Mouse (Mus musculus): ENCODE measurements at regions not wholly inside any gene's neighbourhood (a gene's known extent, or its start where the extent isn't known, plus 50 kb on each side); places are given as distances from the start of the nearest gene placed in this dataset.

- no peaks in the 10 kb centered on the region for H3K36me3 ChIP-seq
- no peaks in the 10 kb centered on the region for H3K4me1 ChIP-seq (replicated peaks)
- no peak overlapping the region for H3K9ac ChIP-seq
- H3K4me2 ChIP-seq: no peak overlapping the region
- no peaks in the 10 kb centered on the region for H3K27me3 ChIP-seq
- H3K4me3 ChIP-seq: no peak overlapping the region
- no peak overlapping the region for H3K27ac ChIP-seq (replicated peaks)
- ATAC-seq (ENCODE audit: low FRiP score, low read depth): no peak
- H3K9me3 ChIP-seq: no peaks in the 10 kb centered on the region
- WGBS: 79% methylated on average over 1 of the region's 1 CpGs
These were observed 74.0 kb downstream of the Adamts15 start for GRCm38 (mm10) chr9:30848249-30848648.

DNA sequence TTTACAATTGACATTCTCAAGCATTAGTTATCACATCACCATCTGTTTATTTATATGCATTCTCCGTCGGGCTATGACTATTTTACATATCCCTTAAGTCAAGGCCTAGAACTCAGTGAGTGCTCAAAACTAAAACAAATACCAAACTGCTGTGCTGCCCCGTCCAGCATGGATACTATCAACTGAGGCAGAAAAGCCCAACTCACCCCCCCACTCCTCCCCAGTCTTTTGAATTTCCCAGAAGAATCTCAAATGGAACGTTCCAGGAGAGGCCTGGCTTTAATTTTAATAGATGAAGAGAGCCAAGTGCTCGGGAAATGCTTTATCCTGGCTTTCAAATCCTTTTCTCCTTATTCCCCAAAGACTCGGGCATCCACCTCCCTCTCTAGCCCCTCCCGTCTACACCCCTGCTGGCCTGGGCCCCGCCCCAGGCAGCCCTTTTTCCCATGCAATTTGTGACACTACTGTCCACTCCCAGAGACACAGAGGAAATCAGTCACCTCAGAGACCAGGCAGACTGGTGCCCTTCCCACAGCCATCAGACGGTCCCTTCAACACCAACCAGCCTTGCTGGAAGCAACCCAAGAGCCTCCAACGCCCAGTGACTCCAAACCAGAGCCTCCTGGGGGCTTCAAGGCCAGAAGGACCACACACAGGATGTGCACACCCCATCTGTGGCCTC lies 76.5 kb downstream of the Adamts15 start:
- H3K9ac ChIP-seq: no peak overlapping the region
- ATAC-seq (ENCODE audit: low FRiP score, low read depth): no peak
- no peak overlapping the region for H3K4me3 ChIP-seq
- H3K9me3 ChIP-seq: no peaks in the 10 kb centered on the region
- 68% methylated on average over 10 of the region's 10 CpGs for WGBS
- no peak overlapping the region for H3K4me2 ChIP-seq
- H3K27me3 ChIP-seq: no peaks in the 10 kb centered on the region
- no peaks in the 10 kb centered on the region for H3K36me3 ChIP-seq
- H3K27ac ChIP-seq (replicated peaks): no peak overlapping the region
- H3K4me1 ChIP-seq (replicated peaks): no peaks in the 10 kb centered on the region

DNA sequence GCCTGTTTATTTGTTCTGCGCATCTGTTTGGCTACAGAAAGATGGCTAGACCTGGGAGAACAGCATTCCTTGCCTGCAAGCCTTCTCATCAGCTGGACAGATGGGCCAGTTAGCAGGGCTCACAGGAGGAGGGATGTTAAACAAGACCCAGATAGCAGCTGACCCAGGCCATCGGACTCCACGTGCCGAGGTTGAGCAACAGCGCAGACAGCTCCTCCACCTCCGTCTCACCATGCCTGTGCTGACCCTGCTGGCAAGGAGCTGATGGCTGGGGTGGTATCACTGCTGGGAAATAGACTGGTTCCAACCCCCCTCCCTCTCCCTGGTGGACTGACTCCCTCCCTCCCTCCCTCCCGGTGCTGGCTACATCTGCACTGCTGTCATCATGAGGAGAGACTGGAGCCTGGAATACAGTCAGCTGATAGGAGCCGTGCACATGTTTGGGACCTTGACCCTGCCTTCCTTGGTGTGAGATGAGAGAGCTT lies 78.1 kb downstream of the Adamts15 start:
- no peak for ATAC-seq (ENCODE audit: low FRiP score, low read depth)
- 59% methylated on average over 8 of the region's 8 CpGs for WGBS
- no peaks in the 10 kb centered on the region for H3K36me3 ChIP-seq
- H3K9ac ChIP-seq: no peak overlapping the region
- H3K4me1 ChIP-seq (replicated peaks): no peaks in the 10 kb centered on the region
- H3K27ac ChIP-seq (replicated peaks): no peak overlapping the region
- no peaks in the 10 kb centered on the region for H3K9me3 ChIP-seq
- no peak overlapping the region for H3K4me3 ChIP-seq
- H3K27me3 ChIP-seq: no peaks in the 10 kb centered on the region
- no peak overlapping the region for H3K4me2 ChIP-seq

- no peaks in the 10 kb centered on the region for H3K9me3 ChIP-seq
- H3K27me3 ChIP-seq: no peaks in the 10 kb centered on the region
- WGBS: 44% methylated on average over 4 of the region's 4 CpGs
- H3K27ac ChIP-seq (replicated peaks): no peak overlapping the region
- no peaks in the 10 kb centered on the region for H3K4me1 ChIP-seq (replicated peaks)
- no peaks in the 10 kb centered on the region for H3K36me3 ChIP-seq
- ATAC-seq (ENCODE audit: low FRiP score, low read depth): no peak
- no peak overlapping the region for H3K9ac ChIP-seq
- H3K4me3 ChIP-seq: no peak overlapping the region
- H3K4me2 ChIP-seq: no peak overlapping the region
These were observed 87.3 kb downstream of the Adamts15 start for GRCm38 (mm10) chr9:30834908-30835307.

DNA sequence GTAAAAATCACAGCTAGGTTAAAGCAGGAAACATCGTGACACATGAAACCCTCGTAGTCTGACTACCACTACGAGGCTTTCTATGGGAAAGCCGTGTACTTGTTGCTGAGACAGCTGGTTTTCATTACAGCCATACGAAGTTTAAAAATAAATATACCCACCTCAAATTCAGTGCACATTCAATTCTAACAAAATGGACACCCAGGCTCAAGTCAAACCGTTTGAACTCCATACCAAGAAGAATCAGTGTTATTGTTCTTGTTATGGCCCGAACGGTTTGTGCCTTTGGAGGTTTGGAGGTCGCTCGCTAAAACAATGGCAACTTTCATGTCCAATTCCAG lies 87.7 kb downstream of the Adamts15 start:
- Histone ChIP-seq H3K27ac (replicated peaks) (no peak overlapping the region), H3K36me3 (no peaks in the 10 kb centered on the region), H3K4me2 (no peak overlapping the region), H3K9ac (no peak overlapping the region), H3K4me1 (replicated peaks) (no peaks in the 10 kb centered on the region), H3K27me3 (no peaks in the 10 kb centered on the region), H3K9me3 (no peaks in the 10 kb centered on the region), H3K4me3 (no peak overlapping the region)
- no peak for ATAC-seq (ENCODE audit: low FRiP score, low read depth)
- WGBS: 84% methylated on average over 10 of the region's 10 CpGs

- no peaks in the 10 kb centered on the region for H3K36me3 ChIP-seq
- H3K4me2 ChIP-seq: no peak overlapping the region
- no peaks in the 10 kb centered on the region for H3K9me3 ChIP-seq
- H3K4me1 ChIP-seq (replicated peaks): no peaks in the 10 kb centered on the region
- no peak overlapping the region for H3K27ac ChIP-seq (replicated peaks)
- no peaks in the 10 kb centered on the region for H3K27me3 ChIP-seq
- ATAC-seq (ENCODE audit: low FRiP score, low read depth): no peak
- H3K4me3 ChIP-seq: no peak overlapping the region
- WGBS: 90% methylated on average over 15 of the region's 15 CpGs
- H3K9ac ChIP-seq: no peak overlapping the region
These were observed 88.3 kb downstream of the Adamts15 start for GRCm38 (mm10) chr9:30833836-30834564.

DNA sequence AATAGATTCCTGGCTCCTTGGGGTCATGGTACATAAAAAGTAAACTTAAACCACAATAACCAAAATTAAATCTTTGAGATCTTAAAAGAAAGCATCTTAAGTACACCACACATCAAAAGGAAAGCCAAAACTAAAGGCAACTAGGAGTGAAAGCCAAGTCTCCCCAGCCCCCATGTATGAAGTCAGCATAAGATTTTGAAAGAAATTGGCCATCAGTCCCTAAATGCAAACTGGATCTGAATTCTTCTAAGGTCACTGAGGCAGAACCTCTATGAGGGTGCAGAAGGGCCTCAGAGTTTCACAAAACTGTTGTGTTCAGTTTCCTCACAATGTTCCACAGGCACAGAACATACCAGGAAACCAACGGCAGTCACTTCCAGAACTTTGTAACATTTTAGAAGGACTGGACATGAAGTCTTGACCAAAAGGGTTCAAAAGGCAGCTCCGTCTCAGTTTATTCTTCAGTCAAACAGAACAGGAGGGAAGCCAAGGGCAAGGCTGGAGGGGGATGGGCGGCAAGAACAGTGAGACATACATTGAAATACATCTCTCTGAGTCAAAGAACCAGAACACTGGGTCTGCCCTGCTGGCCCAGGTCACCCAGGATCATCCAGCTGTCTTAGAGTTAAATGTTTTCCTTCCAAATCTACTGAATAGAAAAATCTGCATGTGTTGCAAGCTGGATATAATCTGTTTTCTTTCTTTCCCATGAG lies 92.9 kb downstream of the Adamts15 start:
- Histone ChIP-seq H3K9ac (no peak overlapping the region), H3K9me3 (no peaks in the 10 kb centered on the region), H3K4me3 (no peak overlapping the region), H3K4me2 (no peak overlapping the region), H3K4me1 (replicated peaks) (no peaks in the 10 kb centered on the region), H3K27ac (replicated peaks) (no peak overlapping the region), H3K27me3 (no peaks in the 10 kb centered on the region), H3K36me3 (no peaks in the 10 kb centered on the region)
- 84% methylated on average over 3 of the region's 3 CpGs for WGBS
- ATAC-seq (ENCODE audit: low FRiP score, low read depth): no peak

DNA sequence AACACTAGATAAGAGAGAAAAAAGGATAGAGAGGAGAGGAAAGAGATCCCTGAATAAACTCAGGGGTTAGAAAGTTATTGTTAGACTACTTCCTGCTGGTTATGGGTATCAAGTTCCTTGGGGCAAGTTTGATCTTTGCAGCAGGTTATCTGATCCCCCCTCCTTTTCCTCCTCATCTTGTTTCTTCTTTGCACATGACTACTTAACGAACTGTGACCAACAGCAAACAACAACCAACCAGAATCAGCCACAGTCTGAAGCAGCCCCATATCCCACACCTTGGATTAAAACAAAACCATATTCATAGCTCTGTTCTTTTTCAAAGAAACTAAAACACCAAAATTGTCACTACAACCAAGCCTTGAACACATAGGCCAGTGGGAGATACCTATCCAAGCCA lies 94.5 kb downstream of the Adamts15 start:
- Histone ChIP-seq H3K27ac (replicated peaks) (no peak overlapping the region), H3K4me3 (no peak overlapping the region), H3K36me3 (no peaks in the 10 kb centered on the region), H3K9ac (no peak overlapping the region), H3K4me2 (no peak overlapping the region), H3K9me3 (no peaks in the 10 kb centered on the region), H3K27me3 (no peaks in the 10 kb centered on the region), H3K4me1 (replicated peaks) (no peaks in the 10 kb centered on the region)
- ATAC-seq (ENCODE audit: low FRiP score, low read depth): no peak
- 81% methylated on average over 1 of the region's 1 CpGs for WGBS

- Histone ChIP-seq H3K9me3 (no peaks in the 10 kb centered on the region), H3K36me3 (no peaks in the 10 kb centered on the region), H3K27ac (replicated peaks) (no peak overlapping the region), H3K9ac (no peak overlapping the region), H3K27me3 (no peaks in the 10 kb centered on the region), H3K4me3 (no peak overlapping the region), H3K4me2 (no peak overlapping the region), H3K4me1 (replicated peaks) (no peaks in the 10 kb centered on the region)
- 70% methylated on average over 4 of the region's 4 CpGs for WGBS
- no peak for ATAC-seq (ENCODE audit: low FRiP score, low read depth)
These were observed 98.1 kb downstream of the Adamts15 start for GRCm38 (mm10) chr9:30824056-30824625.

DNA sequence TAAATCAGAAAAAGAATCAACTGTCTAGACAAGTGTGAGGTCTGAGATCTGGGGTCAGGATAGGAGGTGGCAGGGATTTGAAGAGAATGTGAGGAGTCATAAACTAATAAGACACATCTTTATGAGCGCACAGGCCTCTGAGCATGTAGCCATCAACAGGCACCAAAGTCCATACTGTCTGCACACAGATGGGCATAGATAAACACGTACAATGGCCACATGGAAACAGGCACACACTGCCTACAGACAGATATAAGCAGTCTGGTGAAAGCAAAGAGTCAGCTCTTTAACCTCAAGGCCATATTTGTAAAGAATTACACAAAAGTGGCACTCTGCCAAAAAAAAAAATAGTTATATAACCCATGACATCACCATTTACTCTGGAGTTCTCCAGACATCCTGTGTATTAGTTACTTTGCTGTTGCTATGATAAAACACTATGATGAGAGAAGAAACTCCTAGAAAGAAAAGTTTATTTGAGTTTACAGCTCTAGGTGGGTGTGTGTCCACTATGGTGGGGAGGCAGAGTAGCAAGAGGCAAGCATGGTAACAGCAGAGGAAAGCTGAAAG lies 101.4 kb downstream of the Adamts15 start:
- WGBS: 75% methylated on average over 2 of the region's 2 CpGs
- ATAC-seq (ENCODE audit: low FRiP score, low read depth): no peak
- H3K27ac ChIP-seq (replicated peaks): no peak overlapping the region

DNA sequence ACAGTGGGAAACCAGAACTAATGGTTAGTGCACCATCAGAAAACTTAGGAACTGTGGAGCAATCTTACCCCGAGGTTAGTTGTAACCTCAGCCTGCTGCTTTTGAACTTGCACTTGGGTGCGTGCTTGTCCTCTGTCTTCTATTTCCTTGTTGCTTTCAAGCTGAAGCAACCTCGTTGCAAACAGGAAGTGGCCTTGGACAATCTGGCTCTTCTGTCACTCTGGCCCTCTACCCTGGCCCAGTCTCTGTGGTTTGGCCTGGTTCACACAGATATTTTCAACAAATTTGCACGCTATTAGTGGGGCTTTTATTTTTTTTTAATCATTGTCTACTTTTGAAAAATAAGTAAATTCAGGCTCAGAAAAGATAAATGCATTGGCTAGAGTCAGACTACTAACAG lies 109.0 kb downstream of the Adamts15 start:
- Histone ChIP-seq H3K9ac (no peak overlapping the region), H3K27ac (replicated peaks) (no peak overlapping the region), H3K4me2 (no peak overlapping the region), H3K4me1 (replicated peaks) (no peaks in the 10 kb centered on the region), H3K9me3 (no peaks in the 10 kb centered on the region), H3K4me3 (no peak overlapping the region), H3K36me3 (no peaks in the 10 kb centered on the region), H3K27me3 (no peaks in the 10 kb centered on the region)
- WGBS: 67% methylated on average over 4 of the region's 4 CpGs
- ATAC-seq (ENCODE audit: low FRiP score, low read depth): no peak

More for the DNA sequence above, 101.4 kb downstream of the Adamts15 start:
- H3K4me1 ChIP-seq (replicated peaks): no peaks in the 10 kb centered on the region
- no peak overlapping the region for H3K9ac ChIP-seq
- no peaks in the 10 kb centered on the region for H3K27me3 ChIP-seq
- H3K9me3 ChIP-seq: no peaks in the 10 kb centered on the region
- no peaks in the 10 kb centered on the region for H3K36me3 ChIP-seq
- no peak overlapping the region for H3K4me3 ChIP-seq
- H3K4me2 ChIP-seq: no peak overlapping the region

DNA sequence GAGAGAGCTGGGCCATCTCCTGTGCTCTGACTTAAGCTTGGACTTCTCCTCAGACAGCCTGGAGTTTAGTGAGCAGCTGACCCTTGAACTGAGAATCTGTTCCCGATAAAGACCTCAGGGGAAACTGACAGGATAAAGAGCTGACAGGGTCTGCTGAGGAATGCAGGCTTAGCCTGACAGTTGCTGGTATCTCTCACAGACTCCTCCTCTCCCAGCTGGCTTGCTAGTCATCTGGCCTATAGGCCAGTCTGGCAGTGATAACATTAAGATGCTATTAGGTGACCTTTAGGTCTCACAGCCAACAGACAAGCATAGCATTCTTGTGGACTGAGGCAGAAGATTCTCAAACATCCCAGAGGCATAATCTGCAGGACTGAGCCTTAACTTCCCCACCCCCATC lies 111.4 kb downstream of the Adamts15 start:
- Histone ChIP-seq H3K9me3 (no peaks in the 10 kb centered on the region), H3K27me3 (no peaks in the 10 kb centered on the region), H3K27ac (replicated peaks) (no peak overlapping the region), H3K36me3 (no peaks in the 10 kb centered on the region), H3K4me1 (replicated peaks) (no peaks in the 10 kb centered on the region), H3K9ac (no peak overlapping the region), H3K4me3 (no peak overlapping the region), H3K4me2 (no peak overlapping the region)
- WGBS: 13% methylated on average over 1 of the region's 1 CpGs
- ATAC-seq (ENCODE audit: low FRiP score, low read depth): no peak
